26 mouse cellular contexts compared by ENCODE assay signal in genomic region chr5:89944855-89945659, GRCm38 (mm10).
DNase-seq lines count a peak whose midpoint lies in the region; ATAC-seq and TF ChIP-seq lines count a peak whose summit lies in the region.
"Had no signal": no experiment of that assay in that cellular context is flagged by ENCODE, and none has a peak within 500 bp of the region (broad histone marks: within the 10 kb centered on the region; RNA-seq: fewer than 3 reads in every experiment).

No protein-coding gene starts in this region.

- 65% methylated on average over 5 of the region's 5 CpGs for WGBS in embryonic facial prominence, embryonic 10.5 days
- WGBS in limb, embryonic 12.5 days, result 49% methylated on average over 5 of the region's 5 CpGs

- no peak overlapping the region for H3K4me2 ChIP-seq in limb, embryonic 12.5 days
- H3K4me2 ChIP-seq: forebrain, embryonic 12.5 days; hindbrain, embryonic 12.5 days; liver, embryonic 13.5 days; stomach, embryonic 15.5 days had no signal

- DNase-seq in layer of hippocampus, adult 2 months (ENCODE audit: low spot score in 2 of 2), result peak in 1 of 2 experiments; percentile 16
- DNase-seq in layer of hippocampus, postnatal 36 days, result no peak
- DNase-seq in brain, adult 2 months (ENCODE audit: low read depth, low spot score), result peak; percentile 54
- peak; percentile 34 for DNase-seq in embryonic facial prominence, embryonic 10.5 days (ENCODE audit: low spot score)
- DNase-seq in cerebellum, postnatal 25 days, result no peak
- no peak for DNase-seq in kidney, postnatal 25 days
- DNase-seq: adrenal gland, postnatal 36 days; B cell, adult 2 months; cerebellum, adult 18-20 months; cerebellum, postnatal 14 days; gastrocnemius, postnatal 10 days; heart, adult 2 months; liver, embryonic 13.5 days; lung, adult 2 months; lung, postnatal 14 days; thymus, adult 18-20 months; thymus, postnatal 36 days had no signal

- H3K4me1 ChIP-seq in embryonic facial prominence, embryonic 10.5 days, result peaks cover 22% of the 10 kb centered on the region
- H3K4me1 ChIP-seq in limb, embryonic 12.5 days (replicated peaks), result peaks cover 28% of the 10 kb centered on the region
- H3K4me1 ChIP-seq: liver, embryonic 13.5 days; stomach, embryonic 15.5 days had no signal

- H3K9ac ChIP-seq in limb, embryonic 12.5 days (replicated peaks), result no peak overlapping the region
- H3K9ac ChIP-seq: forebrain, embryonic 12.5 days; hindbrain, embryonic 12.5 days; liver, embryonic 13.5 days; stomach, embryonic 15.5 days had no signal

- no peak for TF ChIP-seq CTCF in layer of hippocampus, adult 2 months (conservative IDR thresholded peaks at IDR 0.05)

- H3K27me3 ChIP-seq in embryonic facial prominence, embryonic 10.5 days (replicated peaks; ENCODE audit: low read depth, poor library complexity, severe bottlenecking), result no peaks in the 10 kb centered on the region
- H3K27me3 ChIP-seq in limb, embryonic 12.5 days, result no peaks in the 10 kb centered on the region
- H3K27me3 ChIP-seq: CH12.LX; forebrain, embryonic 12.5 days; hindbrain, embryonic 12.5 days; liver, embryonic 13.5 days; stomach, embryonic 15.5 days had no signal

- ATAC-seq in limb, embryonic 12.5 days (ENCODE audit: insufficient number of reproducible peaks, insufficient read depth, low FRiP score, low TSS enrichment, low read depth), result peak; percentile 88
- ATAC-seq: intestine, postnatal 0 days; Patski had no signal

- no peaks in the 10 kb centered on the region for H3K9me3 ChIP-seq in embryonic facial prominence, embryonic 10.5 days
- H3K9me3 ChIP-seq in limb, embryonic 12.5 days, result 0 out of 2 replicates have a peak, but pooled peaks cover 3% of the 10 kb centered on the region
- H3K9me3 ChIP-seq: forebrain, embryonic 12.5 days; liver, embryonic 13.5 days; stomach, embryonic 15.5 days had no signal

- H3K27ac ChIP-seq in layer of hippocampus, adult 2 months, result peak overlapping the region; percentile 11; the same call in 1 of the 2 replicates
- H3K27ac ChIP-seq in embryonic facial prominence, embryonic 10.5 days (replicated peaks), result no peak overlapping the region
- H3K27ac ChIP-seq in limb, embryonic 12.5 days, result peak overlapping the region; percentile 57; the same call in 1 of the 2 replicates
- H3K27ac ChIP-seq: forebrain, embryonic 12.5 days; heart, adult 2 months; hindbrain, embryonic 12.5 days; kidney, postnatal 0 days; liver, embryonic 13.5 days; stomach, embryonic 15.5 days had no signal

- H3K36me3 ChIP-seq in embryonic facial prominence, embryonic 10.5 days (replicated peaks), result no peaks in the 10 kb centered on the region
- no peaks in the 10 kb centered on the region for H3K36me3 ChIP-seq in limb, embryonic 12.5 days
- H3K36me3 ChIP-seq: forebrain, embryonic 12.5 days; G1E; hindbrain, embryonic 12.5 days; liver, embryonic 13.5 days; stomach, embryonic 15.5 days had no signal

- no peak overlapping the region for H3K4me3 ChIP-seq in layer of hippocampus, adult 2 months
- H3K4me3 ChIP-seq in embryonic facial prominence, embryonic 10.5 days, result no peak overlapping the region
- no peak overlapping the region for H3K4me3 ChIP-seq in limb, embryonic 12.5 days (replicated peaks)
- H3K4me3 ChIP-seq: forebrain, embryonic 12.5 days; heart, adult 2 months; hindbrain, embryonic 12.5 days; liver, embryonic 13.5 days; stomach, embryonic 15.5 days had no signal

Comparison
In these comparisons a context has a peak if more than half of its experiments do, and no peak if none do; other contexts are left out.
1. DNase-seq: peak in brain, adult 2 months (single experiment) and embryonic facial prominence, embryonic 10.5 days (single experiment); none in layer of hippocampus, postnatal 36 days (0 of 2), cerebellum, postnatal 25 days (0 of 2) and kidney, postnatal 25 days (0 of 2).